Mouse (Mus musculus): ENCODE results near the gene Gmeb1.

Gene Gmeb1

DNA sequence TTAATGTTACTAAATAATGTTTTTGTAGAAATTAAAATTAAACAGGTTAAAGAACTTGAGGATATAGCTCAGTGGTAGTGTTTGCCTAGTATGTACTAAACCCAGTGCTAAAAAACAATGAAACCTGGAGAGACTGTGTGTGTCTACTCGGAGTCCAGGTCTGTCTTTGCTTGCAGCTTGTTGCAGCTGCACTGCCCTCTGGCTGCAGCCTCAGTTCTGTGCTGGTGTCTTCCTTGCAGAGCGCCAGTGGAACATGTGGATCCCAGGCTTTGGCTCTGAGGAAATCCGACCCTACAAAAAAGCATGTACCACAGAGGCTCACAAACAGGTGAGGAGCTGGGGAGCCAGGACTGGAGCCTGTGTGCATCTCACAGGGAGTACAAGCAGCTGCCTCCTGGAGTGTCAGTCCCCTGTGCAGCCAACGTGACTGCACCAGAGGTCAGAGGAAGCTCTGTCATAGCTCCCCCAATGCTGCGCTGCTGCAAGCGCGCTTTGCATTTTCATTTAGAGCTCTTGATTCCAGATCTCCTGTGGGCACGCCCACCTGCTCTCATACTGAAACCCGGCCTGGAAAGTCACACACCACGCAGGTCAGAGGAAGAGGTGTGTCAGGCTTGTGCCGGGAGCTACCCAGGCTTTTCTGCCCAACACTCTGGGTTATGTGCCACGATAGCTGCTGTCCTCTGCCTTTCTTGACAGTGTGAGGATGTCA lies 30.4 kb upstream of the Gmeb1 start:
- no peak for TF ChIP-seq GATA4 (IDR thresholded peaks at IDR 0.05; ENCODE audit: insufficient replicate concordance, low read length)

DNA sequence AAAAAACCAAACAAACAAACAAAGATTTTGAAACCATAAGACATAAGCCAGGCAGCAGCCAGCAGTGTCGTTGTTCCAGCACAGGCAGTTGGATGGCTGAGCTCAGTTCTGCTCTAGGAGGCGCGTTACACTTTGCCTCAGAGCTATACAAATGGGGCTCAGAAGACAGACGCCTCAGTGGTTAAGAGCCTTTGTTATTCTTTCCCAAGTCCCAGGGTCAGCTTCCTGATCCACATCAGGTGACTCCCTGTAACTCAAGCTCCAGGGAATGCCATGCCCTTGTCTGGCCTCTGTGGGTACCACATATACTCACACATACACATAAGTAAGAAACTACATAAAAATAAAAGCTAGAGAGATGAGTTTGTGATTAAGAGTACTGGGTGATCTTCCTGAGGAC lies 29.7 kb upstream of the Gmeb1 start:
- TF ChIP-seq GATA4 (IDR thresholded peaks at IDR 0.05; ENCODE audit: insufficient replicate concordance, low read length) = no peak

DNA sequence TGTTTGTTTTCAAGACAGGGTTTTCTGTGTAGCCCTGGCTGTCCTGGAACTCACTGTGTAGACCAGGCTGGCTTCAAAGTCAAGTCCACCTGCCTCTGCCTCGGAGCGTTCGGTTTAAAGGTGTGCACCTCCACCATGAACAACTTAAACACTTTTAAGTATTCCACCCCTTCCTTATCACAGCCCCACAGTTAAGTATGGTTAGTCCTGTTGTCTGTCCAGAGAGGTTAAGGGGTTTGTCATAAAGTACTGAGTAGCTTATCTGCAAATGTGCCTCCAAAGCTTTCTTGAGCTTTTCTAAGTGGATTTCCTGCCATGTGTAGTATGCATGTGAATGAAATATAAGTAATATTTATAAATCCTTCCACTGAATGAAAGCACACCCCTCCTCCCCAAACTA lies 14.5 kb upstream of the Gmeb1 start:
- TF ChIP-seq GATA4 (IDR thresholded peaks at IDR 0.05; ENCODE audit: insufficient replicate concordance, low read length) = no peak

DNA sequence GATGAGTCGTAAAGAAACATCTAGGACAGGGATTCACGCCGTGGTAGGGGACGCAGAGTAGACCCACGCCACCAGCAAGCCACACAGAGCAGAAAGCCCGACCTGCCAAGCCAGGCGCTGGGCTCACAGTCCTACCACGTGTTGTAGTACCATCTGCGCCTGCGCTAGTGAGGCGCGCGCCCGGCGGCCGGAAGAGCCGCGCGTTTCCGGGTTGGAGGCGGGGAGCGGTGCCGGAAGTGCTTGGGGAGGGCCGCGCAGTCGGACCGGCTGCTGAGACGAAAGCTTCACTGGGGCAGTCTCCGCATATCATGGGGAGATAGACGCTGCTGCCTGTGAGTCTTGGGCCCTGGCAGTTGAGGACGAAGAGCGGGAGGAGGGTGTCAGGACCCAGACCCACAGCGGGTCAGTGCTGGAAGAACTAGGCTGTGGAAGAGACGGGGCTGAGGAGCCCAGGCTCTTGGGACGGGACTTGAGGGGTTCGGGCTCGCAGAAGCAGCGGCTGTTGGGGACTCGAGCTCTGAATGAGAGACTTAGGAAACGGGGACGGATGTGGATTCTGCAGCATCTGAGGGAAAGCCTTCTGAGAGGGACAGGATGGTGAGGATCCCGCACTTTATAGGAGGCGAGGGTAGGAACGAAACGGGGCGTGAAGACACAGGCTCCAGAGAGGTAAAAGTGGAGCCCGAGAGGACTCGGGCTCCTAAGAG lies 12.9 kb upstream of the Gmeb1 start, which contains the start of gene Taf12:
Taf12 (plus strand) TSS at position 220 of the 707 bp plus-strand sequence.
- peak; percentile 52; the same call in 1 of the 2 replicates for TF ChIP-seq GATA4 (IDR thresholded peaks at IDR 0.05; ENCODE audit: insufficient replicate concordance, low read length)

DNA sequence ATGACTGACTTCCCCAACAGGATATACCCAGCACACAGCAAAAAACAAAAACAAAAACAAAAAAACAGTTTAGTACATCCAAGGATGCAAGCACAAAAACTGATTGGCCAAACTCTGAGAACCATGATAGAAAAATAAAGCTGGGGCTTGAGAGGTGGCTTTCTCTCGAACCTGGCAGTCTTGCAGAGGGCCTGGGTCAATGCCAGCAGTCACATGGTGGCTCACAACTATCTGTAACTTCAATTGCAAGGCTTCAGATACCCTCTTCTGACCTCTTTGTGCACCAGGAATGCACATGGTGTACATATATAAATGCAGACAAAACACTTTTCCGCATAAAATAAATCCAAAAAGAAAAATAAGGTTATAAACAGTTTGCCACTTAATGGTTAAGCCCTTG lies 11.8 kb upstream of the Gmeb1 start:
- no peak for TF ChIP-seq GATA4 (IDR thresholded peaks at IDR 0.05; ENCODE audit: insufficient replicate concordance, low read length)

DNA sequence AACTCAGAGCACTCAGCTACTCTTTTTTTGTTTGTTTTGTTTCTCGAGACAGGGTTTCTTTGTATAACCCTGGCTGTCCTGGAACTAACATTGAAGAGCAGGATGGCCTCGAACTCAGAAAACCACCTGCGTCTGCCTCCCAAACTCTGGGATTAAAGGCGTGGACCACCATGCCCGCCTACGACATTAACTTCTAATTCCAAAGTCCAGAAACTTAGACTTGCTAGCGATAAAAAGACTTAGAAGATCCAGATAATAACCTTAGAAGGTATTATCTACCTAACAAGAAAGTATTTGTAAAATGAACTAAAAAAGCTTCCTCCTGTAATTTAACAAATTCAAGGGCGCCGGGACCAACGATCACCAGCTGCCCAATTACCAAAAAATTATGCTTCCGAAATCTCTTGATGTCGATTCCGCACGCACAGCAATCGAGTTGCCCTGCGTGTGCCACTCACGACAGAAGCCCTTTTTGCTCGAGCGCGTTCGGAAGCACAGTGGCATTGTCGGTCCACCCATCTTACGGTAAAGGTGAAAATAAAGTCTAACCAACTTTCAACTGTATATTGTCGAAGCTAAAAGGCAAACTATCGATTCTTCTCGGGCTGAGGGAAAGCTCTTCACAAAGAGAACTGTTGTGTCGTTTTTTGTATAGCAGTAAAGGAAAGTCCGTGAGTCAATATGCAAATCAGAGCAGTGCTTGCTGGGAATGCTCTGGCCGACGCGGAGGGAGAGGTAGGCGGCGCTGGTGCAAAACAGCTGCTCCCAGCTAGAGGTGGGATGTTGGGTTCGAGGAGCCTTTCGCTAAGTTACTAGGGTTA lies 8.5 kb upstream of the Gmeb1 start:
- TF ChIP-seq GATA4 (IDR thresholded peaks at IDR 0.05; ENCODE audit: insufficient replicate concordance, low read length) = no peak; the same call in 1 of the 2 replicates

DNA sequence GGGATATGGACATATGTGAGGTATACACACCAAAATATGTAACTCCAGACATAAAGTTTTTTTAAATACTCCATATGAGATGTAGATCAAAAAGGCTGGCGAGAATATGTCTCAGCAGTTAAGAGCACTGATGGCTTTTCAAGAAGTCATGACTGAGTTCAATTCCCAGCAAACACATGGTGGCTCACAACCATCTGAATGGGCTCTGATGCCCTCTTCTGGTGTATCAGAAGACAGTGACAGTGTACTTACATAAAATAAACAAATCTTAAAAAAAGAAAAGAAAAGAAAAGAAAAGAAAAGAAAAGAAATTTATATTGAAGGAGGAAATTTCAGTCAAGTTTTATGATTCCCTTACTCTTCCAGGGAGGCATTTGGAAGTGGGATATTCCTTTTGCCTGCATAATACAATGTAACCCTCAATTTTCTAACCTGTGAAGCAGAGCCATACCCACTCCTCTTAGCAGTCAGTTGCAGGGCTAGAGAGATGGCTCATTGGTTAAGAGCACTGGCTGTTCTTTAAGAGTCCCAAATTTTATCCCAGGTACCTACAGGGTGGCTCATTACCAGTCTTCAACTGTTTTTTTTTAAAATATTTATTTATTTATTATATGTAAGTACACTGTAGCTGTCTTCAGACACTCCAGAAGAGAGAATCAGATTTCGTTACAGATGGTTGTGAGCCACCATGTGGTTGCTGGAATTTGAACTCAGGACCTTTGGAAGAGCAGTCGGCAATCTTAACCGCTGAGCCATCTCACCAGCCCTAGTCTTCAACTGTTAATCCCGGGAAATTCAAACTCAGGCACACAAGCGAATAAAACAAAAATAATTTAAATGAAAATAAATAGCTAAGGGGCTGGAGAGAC lies 7.7 kb upstream of the Gmeb1 start:
- no peak for TF ChIP-seq GATA4 (IDR thresholded peaks at IDR 0.05; ENCODE audit: insufficient replicate concordance, low read length)

DNA sequence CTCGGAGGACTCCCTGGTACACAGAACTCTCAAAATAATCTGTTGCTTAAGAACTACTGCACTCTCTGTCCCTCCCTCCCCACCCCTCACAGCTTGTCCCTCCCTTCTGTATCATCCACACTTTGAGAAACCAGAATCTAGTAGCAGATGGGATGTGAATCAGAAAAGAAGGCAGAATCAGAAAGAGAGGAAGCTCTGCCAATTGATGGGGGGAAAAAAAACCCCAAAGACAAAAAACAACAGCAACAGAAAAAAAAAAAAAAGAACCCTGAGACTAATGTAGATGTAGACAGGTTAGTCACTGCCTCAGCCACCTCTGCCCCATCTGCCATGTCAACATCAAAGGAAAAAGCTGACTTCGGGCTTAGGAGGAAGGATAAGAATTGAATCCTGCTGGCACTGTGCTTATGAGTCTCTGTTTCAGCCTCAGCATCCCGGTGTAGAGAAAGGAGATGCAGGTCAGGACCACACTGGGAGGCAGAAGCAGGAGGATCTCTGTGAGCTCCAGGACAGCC lies 5.5 kb upstream of the Gmeb1 start:
- TF ChIP-seq GATA4 (IDR thresholded peaks at IDR 0.05; ENCODE audit: insufficient replicate concordance, low read length) = no peak

DNA sequence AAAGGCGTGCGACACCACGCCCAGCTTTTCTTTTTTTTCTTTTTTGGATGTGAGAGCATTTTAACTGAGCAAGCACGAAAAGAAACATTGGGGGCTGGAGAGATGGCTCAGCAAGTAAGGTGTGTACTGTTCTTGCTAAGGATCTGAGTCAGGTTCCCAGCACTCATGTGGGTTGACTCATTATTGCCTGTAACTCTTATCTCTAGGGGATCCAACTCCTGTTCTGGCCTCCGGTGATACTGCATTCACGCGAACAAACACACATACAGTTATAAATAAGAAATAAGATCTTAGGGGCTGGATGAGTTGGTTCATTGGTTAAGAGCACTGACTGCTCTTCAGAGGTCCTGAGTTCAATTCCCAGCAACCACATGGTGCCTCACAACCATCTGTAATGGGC lies 1.9 kb upstream of the Gmeb1 start:
- no peak for TF ChIP-seq GATA4 (IDR thresholded peaks at IDR 0.05; ENCODE audit: insufficient replicate concordance, low read length)

DNA sequence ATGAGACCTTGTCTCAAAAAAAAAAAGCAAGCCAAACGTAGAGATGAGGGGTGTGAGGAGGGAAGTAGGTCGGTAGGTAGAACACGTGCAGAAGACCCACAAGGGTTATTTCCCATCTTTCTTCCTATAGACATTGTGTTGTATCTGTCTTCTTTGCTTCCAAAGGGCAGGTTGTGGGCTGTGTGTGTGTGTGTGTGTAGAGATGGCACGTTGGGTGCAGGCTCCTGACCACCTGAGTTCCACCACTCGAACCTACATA lies 885 bp upstream of the Gmeb1 start:
- no peak for TF ChIP-seq GATA4 (IDR thresholded peaks at IDR 0.05; ENCODE audit: insufficient replicate concordance, low read length)

DNA sequence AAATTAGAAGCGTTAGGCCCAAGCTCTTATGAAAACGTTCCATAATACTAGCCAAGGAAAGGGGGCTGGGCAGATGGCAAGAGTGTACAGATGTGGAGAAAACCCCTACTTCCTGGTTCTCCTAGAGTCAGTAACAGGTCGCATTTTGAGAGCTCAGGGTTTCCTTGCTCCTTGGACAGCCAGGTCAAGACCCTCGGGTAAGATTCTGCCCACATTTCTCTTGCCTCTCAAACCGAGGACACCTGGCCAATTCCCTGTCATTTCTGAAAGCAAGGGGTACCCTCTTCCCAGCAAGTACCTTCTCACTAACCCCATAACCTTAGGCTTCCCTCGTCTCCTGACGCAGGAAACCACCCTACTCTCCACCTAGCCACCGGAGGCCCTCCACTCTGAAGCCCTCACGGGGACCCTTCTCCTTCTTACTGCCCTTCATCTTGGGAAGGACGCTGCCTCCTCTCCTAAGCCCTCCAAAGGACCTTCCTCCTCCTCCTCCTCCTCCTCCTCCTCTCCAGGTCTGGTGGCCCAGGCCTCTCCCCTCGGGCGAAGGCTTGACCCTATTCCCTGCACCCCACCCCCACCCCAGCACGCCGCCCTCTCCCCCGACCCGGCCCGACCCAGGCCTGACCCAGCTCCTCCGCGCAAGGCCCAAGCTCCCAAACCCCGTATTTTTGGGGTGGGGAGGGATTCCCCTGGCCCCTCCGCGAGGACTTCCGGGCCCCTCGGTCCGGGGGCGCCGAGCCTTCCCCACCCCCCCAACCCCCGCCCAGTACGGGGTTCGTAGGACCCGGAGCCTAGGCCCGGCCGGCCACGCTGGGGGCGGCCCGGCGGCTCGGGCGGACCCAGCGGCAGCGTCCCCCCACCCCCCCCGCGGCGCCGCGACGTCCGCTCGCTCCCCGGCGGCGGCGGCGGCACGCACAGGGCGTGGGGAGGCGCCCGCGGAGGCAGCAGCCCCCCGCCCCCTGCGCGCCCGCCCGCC lies 710 bp downstream of the Gmeb1 start:
- TF ChIP-seq GATA4 (IDR thresholded peaks at IDR 0.05; ENCODE audit: insufficient replicate concordance, low read length) = no peak

DNA sequence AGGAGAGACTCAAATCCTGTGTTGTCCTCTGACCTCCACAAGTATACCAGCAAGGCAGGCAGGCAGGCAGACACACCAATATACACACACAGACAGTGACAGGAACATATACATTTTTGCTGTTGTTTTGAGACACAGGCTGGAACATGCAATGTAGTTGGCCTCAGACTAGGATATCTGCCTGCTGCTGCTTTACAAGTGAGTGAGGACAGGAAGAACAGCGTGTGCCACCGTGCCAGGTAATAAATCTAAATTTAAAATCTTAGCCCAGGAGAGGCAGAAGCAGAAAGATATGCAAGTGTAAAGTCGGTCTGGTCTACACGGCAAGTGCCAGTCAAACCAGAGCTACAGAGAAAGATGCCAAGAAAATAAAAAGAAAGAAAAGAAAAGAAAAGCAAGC lies 2.2 kb downstream of the Gmeb1 start:
- no peak for TF ChIP-seq GATA4 (IDR thresholded peaks at IDR 0.05; ENCODE audit: insufficient replicate concordance, low read length)

DNA sequence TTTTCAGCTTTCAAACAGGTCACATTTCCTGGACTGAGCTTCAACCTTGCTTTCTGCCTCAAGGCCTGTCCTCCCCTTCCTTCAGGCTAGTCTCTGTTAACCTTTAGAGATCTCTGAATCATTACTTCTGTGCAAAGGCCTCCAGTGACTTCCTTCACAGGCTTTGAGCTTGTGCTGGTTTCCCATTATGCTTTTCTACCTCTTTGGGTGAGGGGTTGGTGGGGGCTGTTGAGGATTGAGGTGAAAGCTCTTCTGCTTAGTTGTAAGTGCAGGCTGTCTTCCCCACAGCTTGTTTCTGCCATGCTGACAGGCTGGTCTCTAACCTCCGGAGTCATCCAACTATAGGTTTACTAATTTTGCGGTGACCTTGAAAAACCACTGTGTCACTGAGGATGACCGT lies 5.0 kb downstream of the Gmeb1 start:
- TF ChIP-seq GATA4 (IDR thresholded peaks at IDR 0.05; ENCODE audit: insufficient replicate concordance, low read length) = no peak

DNA sequence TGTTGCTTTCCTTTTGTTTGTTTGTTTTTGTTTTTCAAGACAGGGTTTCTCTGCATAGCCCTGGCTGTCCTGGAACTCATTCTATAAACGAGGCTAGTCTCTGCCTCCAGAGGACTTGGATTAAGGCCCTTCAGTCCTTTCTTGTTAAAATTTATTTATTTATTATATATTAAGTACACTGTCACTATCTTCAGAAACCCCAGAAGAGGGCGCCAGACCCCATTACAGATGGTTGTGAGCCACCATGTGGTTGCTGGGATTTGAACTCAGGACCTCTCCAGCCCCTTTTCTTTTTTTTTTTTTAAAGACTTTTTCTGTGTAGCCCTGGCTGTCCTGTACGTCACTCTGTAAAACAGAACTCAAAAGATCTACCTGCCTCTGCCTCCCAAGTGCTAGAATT lies 6.4 kb downstream of the Gmeb1 start:
- TF ChIP-seq GATA4 (IDR thresholded peaks at IDR 0.05; ENCODE audit: insufficient replicate concordance, low read length) = no peak
